Mouse (Mus musculus) G1E (cell line): Measurements from ENCODE around the gene Smpd3.

Experiments used
- CTCF ChIP-seq: IDR thresholded peaks from 2 replicates; pipeline ENCODE4 v1.5.1; 2012; ENCODE audit warnings: low read depth, low read length, inconsistent platforms, mixed read lengths
- GATA1 ChIP-seq: IDR thresholded peaks from 2 replicates; pipeline ENCODE4 v1.6.1; 2012; ENCODE audit warnings: borderline replicate concordance, low read length, inconsistent platforms, mixed read lengths
- GATA2 ChIP-seq: IDR thresholded peaks from 2 replicates; pipeline ENCODE4 v1.6.1; 2012; ENCODE audit warnings: low read depth, low read length, inconsistent platforms, borderline replicate concordance
- POLR2AphosphoS5 ChIP-seq: IDR thresholded peaks from 2 replicates; pipeline ENCODE4 v1.6.1; 2012; ENCODE audit warnings: low read depth, low read length, inconsistent platforms; ENCODE audit not compliant: insufficient replicate concordance
- TAL1 ChIP-seq: conservative IDR thresholded peaks from 2 replicates; pipeline ENCODE4 v1.6.1; 2012; ENCODE audit warnings: low read depth, low read length, inconsistent platforms, mixed read lengths

- TF ChIP-seq CTCF = no peak
- no peak for TF ChIP-seq GATA1
- no peak for TF ChIP-seq TAL1
- TF ChIP-seq POLR2AphosphoS5 = no peak
- no peak for TF ChIP-seq GATA2
These were observed 27.0 kb upstream of the Smpd3 start for GRCm38 (mm10) chr8:106364837-106365236.
